Mouse (Mus musculus): ENCODE measurements around the gene Pole.

DNA sequence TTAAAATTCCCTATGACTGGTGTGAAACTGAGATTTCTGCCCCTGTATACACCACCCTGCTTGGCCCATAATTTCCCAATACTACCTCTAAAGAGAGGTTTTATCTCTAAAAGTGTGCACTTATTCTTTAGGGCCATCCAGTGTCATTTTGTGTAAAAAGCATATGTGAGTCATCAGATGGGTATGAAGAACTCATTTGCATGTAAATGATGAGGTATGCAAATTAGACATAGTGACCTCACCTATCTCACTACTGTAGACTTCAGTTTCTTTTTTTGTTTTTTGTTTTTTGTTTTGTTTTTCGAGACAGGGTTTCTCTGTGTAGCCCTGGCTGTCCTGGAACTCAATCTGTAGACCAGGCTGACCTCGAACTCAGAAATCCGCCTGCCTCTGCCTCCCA is 27.0 kb downstream of the Pole start:
- TF ChIP-seq ZC3H11A (IDR thresholded peaks at IDR 0.05; ENCODE audit: low read depth, low read length) (no peak), ETS1 (conservative IDR thresholded peaks at IDR 0.05; ENCODE audit: low read depth, low read length) (no peak), POLR2A (IDR thresholded peaks at IDR 0.05; ENCODE audit: low read depth, low read length) (no peak), SMC3 (IDR thresholded peaks at IDR 0.05; ENCODE audit: low read depth, low read length) (no peak), MYC (IDR thresholded peaks at IDR 0.05; ENCODE audit: low read depth, low read length) (no peak), ZMIZ1 (IDR thresholded peaks at IDR 0.05; ENCODE audit: low read depth, low read length) (no peak), JUND (conservative IDR thresholded peaks at IDR 0.05; ENCODE audit: low read depth, low read length) (no peak), CTCF (conservative IDR thresholded peaks at IDR 0.05 in 1 of 2, IDR thresholded peaks at IDR 0.05 in 1 of 2; ENCODE audit: low read depth in 2 of 2, low read length in 2 of 2) (no peak), KAT2A (IDR thresholded peaks at IDR 0.05; ENCODE audit: insufficient replicate concordance, low read length) (no peak), USF1 (IDR thresholded peaks at IDR 0.05; ENCODE audit: low read depth, low read length) (no peak), POLR2AphosphoS2 (IDR thresholded peaks at IDR 0.05; ENCODE audit: low read depth, low read length) (no peak), CHD1 (IDR thresholded peaks at IDR 0.05; ENCODE audit: low read depth, low read length) (no peak)

Data from CH12.LX (cell line).